Mouse (Mus musculus) heart, adult 2 months (tissue): Measurements from ENCODE around the gene Galnt18.

Experiments
- CTCF ChIP-seq: fragments of 200-600 bp; IDR thresholded peaks from 2 replicates; pipeline ENCODE4 v1.8.1; 2022; ENCODE audit warnings: antibody characterized with exemption, mild to moderate bottlenecking, moderate library complexity
- EP300 ChIP-seq: fragments of 200-500 bp; IDR thresholded peaks from 2 replicates; pipeline ENCODE4 v1.6.1; 2011; ENCODE audit warnings: low read depth, low read length, control low read depth; ENCODE audit not compliant: insufficient read depth
- POLR2A ChIP-seq: fragments of 200-500 bp; IDR thresholded peaks from 2 replicates; pipeline ENCODE4 v1.6.1; 2011; ENCODE audit warnings: mild to moderate bottlenecking, low read depth, low read length, control low read depth; ENCODE audit not compliant: insufficient read depth

DNA sequence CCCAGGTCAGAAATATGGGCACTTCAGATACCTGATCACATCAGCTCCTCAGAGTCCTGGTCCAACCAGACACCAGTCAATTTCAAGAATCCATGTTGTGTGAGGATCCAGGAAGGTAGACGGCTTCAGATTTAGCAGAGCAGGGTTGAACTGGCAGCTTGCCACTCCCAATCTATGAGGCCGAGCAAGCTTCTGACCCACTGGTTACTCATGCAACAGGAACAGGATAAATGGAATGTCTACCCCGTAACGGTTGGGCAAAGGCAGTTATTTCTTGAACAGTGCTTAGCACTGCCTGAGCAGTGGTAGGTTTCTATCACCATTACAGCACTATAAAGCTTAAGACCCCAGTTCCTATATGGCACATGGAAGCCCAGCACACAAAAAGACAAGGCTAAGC is 148.5 kb downstream of the Galnt18 start:
- no peak for TF ChIP-seq CTCF
- no peak for TF ChIP-seq POLR2A
- TF ChIP-seq EP300, result no peak
